Mouse (Mus musculus) adrenal gland, adult 2 months (tissue): Measurements from ENCODE around the gene Slc9a7. TPM values are rescaled to one million over a fixed set of nuclear protein-coding genes. Genes with fewer than 3 reads are reported as not detected.

Experiments used
- DNase-seq: peaks from one replicate; pipeline ENCODE4 v3.0.0; 2021
- polyA plus RNA-seq: library from polyadenylated mRNA; depleted of rRNA; stranded (reverse); fragments of >200 nt; gene quantifications from 2 replicates; pipeline ENCODE4 v1.2.3, GENCODE M21; 2012; rRNA removed
- total RNA-seq, 2 experiments: library from RNA; stranded (reverse); gene quantifications; 2 replicates each; pipeline ENCODE4 v1.2.3; 2021

The Slc9a7 gene
- total and polyA plus RNA-seq, 3 experiments, result 5.2 to 35.5 (median 16.6) TPM

- no peak for DNase-seq
These were observed 134.1 kb downstream of the Slc9a7 start for GRCm38 (mm10) chrX:20157519-20157918.

GRCm38 (mm10) chrX:20129466-20129865, 162.1 kb downstream of the Slc9a7 start:
- DNase-seq, result no peak

GRCm38 (mm10) chrX:20128951-20129350, 162.7 kb downstream of the Slc9a7 start:
- no peak for DNase-seq

GRCm38 (mm10) chrX:20125481-20125880, 166.1 kb downstream of the Slc9a7 start:
- DNase-seq, result no peak

GRCm38 (mm10) chrX:20117717-20118116, 173.9 kb downstream of the Slc9a7 start:
- DNase-seq, result no peak

GRCm38 (mm10) chrX:20070196-20070595, 221.4 kb downstream of the Slc9a7 start:
- no peak for DNase-seq

- no peak for DNase-seq
These were observed 225.0 kb downstream of the Slc9a7 start for GRCm38 (mm10) chrX:20066636-20067035.

GRCm38 (mm10) chrX:20061764-20062480, 229.7 kb downstream of the Slc9a7 start:
- DNase-seq, result no peak

GRCm38 (mm10) chrX:20060769-20061315, 230.8 kb downstream of the Slc9a7 start:
- peak; percentile 24 for DNase-seq

GRCm38 (mm10) chrX:20060096-20060768, 231.4 kb downstream of the Slc9a7 start:
- DNase-seq, result peak; percentile 29

- peak; percentile 88 for DNase-seq
These were observed 232.1 kb downstream of the Slc9a7 start, which contains the start of gene Chst7 for GRCm38 (mm10) chrX:20059381-20059971. Chst7 (plus strand) TSS chrX:20059560.

Other genes with a start within 250 kb of the Slc9a7 start
- 1 to 10 TPM in 1 of 2 experiments, under 1 TPM in 1; 0.98 to 1.5 TPM for gene Chst7, start 232.2 kb downstream of the Slc9a7 start, total RNA-seq
- 4.2 and 6.6 TPM in 2 replicates for gene Chst7, start 232.2 kb downstream of the Slc9a7 start, polyA plus RNA-seq
- 10 to 100 TPM in 1 of 2 experiments, 1 to 10 TPM in 1; 9.9 to 19.1 TPM for gene Rp2, start 72.7 kb upstream of the Slc9a7 start, total RNA-seq
- 1.3 and 3.8 TPM in 2 replicates for gene Rp2, start 72.7 kb upstream of the Slc9a7 start, polyA plus RNA-seq
- gene Jade3, start 133.9 kb upstream of the Slc9a7 start, total RNA-seq, result 1 to 10 TPM; 4.0 to 4.6 TPM
- gene Jade3, start 133.9 kb upstream of the Slc9a7 start, polyA plus RNA-seq, result 0.17 and 0.22 TPM in 2 replicates